Mouse (Mus musculus) left cerebral cortex, postnatal 25 days (tissue): Measurements from ENCODE around the gene Gm11146. TPM values are rescaled to one million over a fixed set of nuclear protein-coding genes. Genes with fewer than 3 reads are reported as not detected.

Experiments used
- DNase-seq, 2 experiments: peaks; one replicate each; pipeline ENCODE4 v3.0.0; 2022; ENCODE audit warnings: low spot score in 2 of 2, mixed read lengths in 1 of 2
- intact Hi-C: fragments of 180-260 bp; cut with DNase I; formaldehyde crosslinking; loops from one replicate; pipeline ENCODE4 v1.15.1; 2025
- total RNA-seq, 2 experiments: library from RNA; stranded (reverse); gene quantifications; 2 replicates each; pipeline ENCODE4 v1.2.3; 2021

The Gm11146 gene
- total RNA-seq: not detected

- DNase-seq: no peak
- intact Hi-C loops: no loop called here
These were observed at the start of gene Gm11146 for GRCm38 (mm10) chr16:77601994-77602393. TSS of gene Gm11146 (minus strand) at chr16:77602094.

GRCm38 (mm10) chr16:77650596-77650995 lies 48.7 kb upstream of the Gm11146 start:
- no peak for DNase-seq

GRCm38 (mm10) chr16:77649006-77649405 lies 47.1 kb upstream of the Gm11146 start:
- intact Hi-C loops: loop anchor here (5.0 kb wide), 1 partner anchor 227 kb away; no protein-coding TSS in a partner anchor
- DNase-seq: no peak

More at GRCm38 (mm10) chr16:77650596-77650995, 48.7 kb upstream of the Gm11146 start:
- intact Hi-C loops: no loop called here

GRCm38 (mm10) chr16:77648181-77648580 lies 46.3 kb upstream of the Gm11146 start:
- intact Hi-C loops: loop anchor here (5.0 kb wide), 1 partner anchor 226 kb away; no protein-coding TSS in a partner anchor
- DNase-seq: no peak

- DNase-seq: no peak
- intact Hi-C loops: loop anchor here (5.0 kb wide), 1 partner anchor 224 kb away; no protein-coding TSS in a partner anchor
These were observed 44.3 kb upstream of the Gm11146 start for GRCm38 (mm10) chr16:77646146-77646545.

GRCm38 (mm10) chr16:77644976-77645375 lies 43.1 kb upstream of the Gm11146 start:
- no peak for DNase-seq
- intact Hi-C loops: loop anchor here (5.0 kb wide), 4 partner anchors 108 to 408 kb away; no protein-coding TSS in a partner anchor

GRCm38 (mm10) chr16:77643871-77644720 lies 42.2 kb upstream of the Gm11146 start:
- intact Hi-C loops: loop anchor here (1.0 to 5.0 kb wide), 4 partner anchors 50 to 407 kb away; no protein-coding TSS in a partner anchor
- DNase-seq: peak; percentile 87 to 94

- intact Hi-C loops: loop anchor here (1.0 to 5.0 kb wide), 4 partner anchors 49 to 406 kb away; no protein-coding TSS in a partner anchor
- DNase-seq: peak; percentile 75 to 92
These were observed 41.4 kb upstream of the Gm11146 start for GRCm38 (mm10) chr16:77643036-77643870.

- DNase-seq: no peak
- intact Hi-C loops: no loop called here
These were observed 34.6 kb upstream of the Gm11146 start for GRCm38 (mm10) chr16:77636497-77636896.

GRCm38 (mm10) chr16:77632315-77632881 lies 30.5 kb upstream of the Gm11146 start:
- intact Hi-C loops: no loop called here
- no peak for DNase-seq

GRCm38 (mm10) chr16:77622681-77623080 lies 20.8 kb upstream of the Gm11146 start:
- intact Hi-C loops: no loop called here
- no peak for DNase-seq

GRCm38 (mm10) chr16:77602581-77602980 lies 687 bp upstream of the Gm11146 start:
- peak in 1 of 2 experiments; percentile 41 for DNase-seq

GRCm38 (mm10) chr16:77598787-77599186 lies 3.1 kb downstream of the Gm11146 start:
- no peak for DNase-seq
- intact Hi-C loops: loop anchor here (5.0 to 10.0 kb wide), 2 partner anchors 386 to 559 kb away; no protein-coding TSS in a partner anchor

More at GRCm38 (mm10) chr16:77602581-77602980, 687 bp upstream of the Gm11146 start:
- intact Hi-C loops: no loop called here

GRCm38 (mm10) chr16:77596556-77596955 lies 5.3 kb downstream of the Gm11146 start:
- intact Hi-C loops: loop anchor here (5.0 to 10.0 kb wide), 2 partner anchors 388 to 561 kb away; no protein-coding TSS in a partner anchor

GRCm38 (mm10) chr16:77595661-77596060 lies 6.2 kb downstream of the Gm11146 start:
- no peak for DNase-seq
- intact Hi-C loops: loop anchor here (2.0 to 10.0 kb wide), 4 partner anchors 93 to 562 kb away; no protein-coding TSS in a partner anchor

More at GRCm38 (mm10) chr16:77596556-77596955, 5.3 kb downstream of the Gm11146 start:
- DNase-seq: peak; percentile 37 to 49

GRCm38 (mm10) chr16:77594553-77594952 lies 7.3 kb downstream of the Gm11146 start:
- peak; percentile 68 to 93 for DNase-seq
- intact Hi-C loops: loop anchor here (1.0 to 10.0 kb wide), 6 partner anchors 49 to 390 kb away; no protein-coding TSS in a partner anchor

- DNase-seq: peak; percentile 74 to 82
- intact Hi-C loops: loop anchor here (1.0 to 10.0 kb wide), 6 partner anchors 49 to 391 kb away; no protein-coding TSS in a partner anchor
These were observed 8.0 kb downstream of the Gm11146 start for GRCm38 (mm10) chr16:77593828-77594421.

- peak in 1 of 2 experiments; percentile 49 for DNase-seq
- intact Hi-C loops: loop anchor here (5.0 to 10.0 kb wide), 2 partner anchors 56 to 392 kb away; no protein-coding TSS in a partner anchor
These were observed 8.9 kb downstream of the Gm11146 start for GRCm38 (mm10) chr16:77592986-77593385.
